Mouse (Mus musculus): Measurements from ENCODE around the gene Itpr2.

The Itpr2 gene

GRCm38 (mm10) chr6:146344732-146345131, 157.3 kb downstream of the Itpr2 start:
- peak; percentile 29 to 65 for DNase-seq

GRCm38 (mm10) chr6:146343671-146344384, 158.2 kb downstream of the Itpr2 start:
- no peak for DNase-seq

GRCm38 (mm10) chr6:146342995-146343394, 159.0 kb downstream of the Itpr2 start:
- peak in 1 of 2 experiments; percentile 24 for DNase-seq

- DNase-seq, result no peak
Measured at GRCm38 (mm10) chr6:146341934-146342333, 160.1 kb downstream of the Itpr2 start.

GRCm38 (mm10) chr6:146341413-146341812, 160.6 kb downstream of the Itpr2 start:
- no peak for DNase-seq

GRCm38 (mm10) chr6:146340951-146341350, 161.1 kb downstream of the Itpr2 start:
- DNase-seq, result no peak

GRCm38 (mm10) chr6:146339779-146340178, 162.2 kb downstream of the Itpr2 start:
- peak; percentile 58 to 86 for DNase-seq

GRCm38 (mm10) chr6:146337237-146337636, 164.8 kb downstream of the Itpr2 start:
- no peak for DNase-seq

GRCm38 (mm10) chr6:146335191-146335590, 166.8 kb downstream of the Itpr2 start:
- no peak for DNase-seq

- DNase-seq, result peak; percentile 86 to 87
Measured at GRCm38 (mm10) chr6:146333506-146333905, 168.5 kb downstream of the Itpr2 start.

GRCm38 (mm10) chr6:146331017-146331669, 170.9 kb downstream of the Itpr2 start:
- peak; percentile 63 to 68 for DNase-seq

- no peak for DNase-seq
Measured at GRCm38 (mm10) chr6:146329079-146329478, 172.9 kb downstream of the Itpr2 start.

GRCm38 (mm10) chr6:146326631-146327030, 175.4 kb downstream of the Itpr2 start:
- no peak for DNase-seq

GRCm38 (mm10) chr6:146324541-146325204, 177.3 kb downstream of the Itpr2 start:
- DNase-seq, result peak in 1 of 2 experiments; percentile 7

GRCm38 (mm10) chr6:146322555-146322954, 179.5 kb downstream of the Itpr2 start:
- DNase-seq, result peak in 1 of 2 experiments; percentile 9

- DNase-seq, result peak in 1 of 2 experiments; percentile 28
Measured at GRCm38 (mm10) chr6:146321951-146322350, 180.1 kb downstream of the Itpr2 start.

GRCm38 (mm10) chr6:146316415-146316814, 185.6 kb downstream of the Itpr2 start:
- no peak for DNase-seq

GRCm38 (mm10) chr6:146315153-146315552, 186.9 kb downstream of the Itpr2 start:
- peak; percentile 77 to 89 for DNase-seq

GRCm38 (mm10) chr6:146314304-146314703, 187.7 kb downstream of the Itpr2 start:
- no peak for DNase-seq

GRCm38 (mm10) chr6:146313396-146313795, 188.6 kb downstream of the Itpr2 start:
- no peak for DNase-seq

GRCm38 (mm10) chr6:146310210-146310609, 191.8 kb downstream of the Itpr2 start:
- no peak for DNase-seq

- DNase-seq, result no peak
Measured at GRCm38 (mm10) chr6:146309335-146309734, 192.7 kb downstream of the Itpr2 start.

- no peak for DNase-seq
Measured at GRCm38 (mm10) chr6:146305995-146306394, 196.0 kb downstream of the Itpr2 start.

- DNase-seq, result peak; percentile 23 to 47
Measured at GRCm38 (mm10) chr6:146304088-146304487, 197.9 kb downstream of the Itpr2 start.
